ENCODE assay signal across 8 mouse cellular contexts in genomic region chr9:65629767-65630630, GRCm38 (mm10). TPM values are rescaled to one million over a fixed set of nuclear protein-coding genes. Genes with fewer than 3 reads are reported as not detected.
DNase-seq lines count a peak whose midpoint lies in the region; ATAC-seq lines count a peak whose summit lies in the region.

No protein-coding gene starts in this region.

- WGBS in heart, embryonic 11.5 days (ENCODE audit: insufficient replicate concordance), result under 1% methylated on average over 51 of the region's 83 CpGs
- under 1% methylated on average over 69 of the region's 83 CpGs for WGBS in kidney, embryonic 14.5 days

- peaks cover 16% of the 10 kb centered on the region for H3K4me1 ChIP-seq in erythroblast, embryonic 14.5 days (ENCODE audit: control insufficient read depth)
- H3K4me1 ChIP-seq in heart, embryonic 11.5 days (ENCODE audit: control insufficient read depth, insufficient read depth, low read length), result peaks cover 2% of the 10 kb centered on the region; the same call in 1 of the 2 replicates
- H3K4me1 ChIP-seq in kidney, embryonic 14.5 days (ENCODE audit: control insufficient read depth, insufficient read depth, low read length), result peaks cover 14% of the 10 kb centered on the region; the same call in 1 of the 2 replicates

- no peak for ATAC-seq in erythroblast, adult 5-6 weeks (replicated peaks; ENCODE audit: low FRiP score, poor library complexity, severe bottlenecking)
- peak; percentile 88 for ATAC-seq in heart, embryonic 11.5 days (replicated peaks; ENCODE audit: insufficient number of reproducible peaks, low FRiP score, low TSS enrichment)
- ATAC-seq in kidney, embryonic 14.5 days (ENCODE audit: low FRiP score, low TSS enrichment), result peak; percentile 91

- H3K4me3 ChIP-seq in erythroblast, embryonic 14.5 days (replicated peaks), result peak overlapping the region; percentile 58
- H3K4me3 ChIP-seq in heart, embryonic 11.5 days (ENCODE audit: low read depth, low read length), result peak overlapping the region; percentile 71
- peak overlapping the region; percentile 77 for H3K4me3 ChIP-seq in kidney, embryonic 14.5 days (ENCODE audit: low read length)

- H3K4me2 ChIP-seq in heart, embryonic 11.5 days, result peak overlapping the region; percentile 91
- H3K4me2 ChIP-seq in kidney, embryonic 14.5 days (replicated peaks; ENCODE audit: low read depth, low read length), result peak overlapping the region; percentile 98

- H3K9ac ChIP-seq in heart, embryonic 11.5 days (ENCODE audit: low read depth, low read length), result peak overlapping the region; percentile 96
- peak overlapping the region; percentile 83 for H3K9ac ChIP-seq in kidney, embryonic 14.5 days (ENCODE audit: low read depth, low read length)

- peak; percentile 39 for DNase-seq in embryo, embryonic 11.5 days (ENCODE audit: low read depth, low spot score)
- peak; percentile 58 for DNase-seq in lung, postnatal 14 days
- peak; percentile 14 for DNase-seq in right cerebral cortex, postnatal 4 days
- DNase-seq in cerebellum, adult 8-10 months, result no peak

- no peaks in the 10 kb centered on the region for H3K36me3 ChIP-seq in erythroblast, embryonic 14.5 days (ENCODE audit: control insufficient read depth)
- no peaks in the 10 kb centered on the region for H3K36me3 ChIP-seq in heart, embryonic 11.5 days (ENCODE audit: control insufficient read depth, insufficient read depth, low read length)
- no peaks in the 10 kb centered on the region for H3K36me3 ChIP-seq in kidney, embryonic 14.5 days (ENCODE audit: control insufficient read depth, insufficient read depth, low read length)

- H3K9me3 ChIP-seq in erythroblast, embryonic 14.5 days (ENCODE audit: control insufficient read depth, low read length), result peaks cover 11% of the 10 kb centered on the region; the same call in 1 of the 2 replicates
- H3K9me3 ChIP-seq in heart, embryonic 11.5 days (replicated peaks; ENCODE audit: control insufficient read depth, low read length), result no peaks in the 10 kb centered on the region
- no peaks in the 10 kb centered on the region for H3K9me3 ChIP-seq in kidney, embryonic 14.5 days (ENCODE audit: control insufficient read depth, low read length)

- peak overlapping the region; percentile 95 for H3K27ac ChIP-seq in heart, embryonic 11.5 days (ENCODE audit: low read depth, low read length)
- peak overlapping the region; percentile 55; the same call in 1 of the 2 replicates for H3K27ac ChIP-seq in kidney, embryonic 14.5 days (ENCODE audit: low read depth, low read length)

- peaks cover 86% of the 10 kb centered on the region for H3K27me3 ChIP-seq in erythroblast, embryonic 14.5 days (ENCODE audit: control insufficient read depth)
- no peaks in the 10 kb centered on the region for H3K27me3 ChIP-seq in heart, embryonic 11.5 days (ENCODE audit: control insufficient read depth, insufficient read depth, low read length)
- peaks cover 12% of the 10 kb centered on the region for H3K27me3 ChIP-seq in kidney, embryonic 14.5 days (ENCODE audit: control insufficient read depth, insufficient read depth, low read length)

RNA-seq across cellular contexts. Expression of gene Rbpms2, which starts 0.6 kb away (rescaled TPM):
- 0.09 and 0.12 TPM in 2 replicates for polyA plus RNA-seq in erythroblast, embryonic 14.5 days (2012)
- 0.84 TPM in 1 of 2 replicates, not detected in the other for total RNA-seq in erythroblast, adult 5-6 weeks (2015; ENCODE audit: low replicate concordance)
- total RNA-seq in erythroblast, adult 5-6 weeks (2017; ENCODE audit: low replicate concordance), result 0.17 TPM in 1 of 2 replicates, not detected in the other
- 154 and 160 TPM in 2 replicates for polyA plus RNA-seq in heart, embryonic 11.5 days (2014; fragmentation: Nextera tagmentation; extraction: Ambion mirVana)
- 22.4 and 29.1 TPM in 2 replicates for polyA plus RNA-seq in kidney, embryonic 14.5 days (2014; fragmentation: Nextera tagmentation; extraction: Ambion mirVana)

RNA-seq across cellular contexts. Expression of gene Oaz2, which starts 37.8 kb away (rescaled TPM):
- polyA plus RNA-seq in erythroblast, embryonic 14.5 days (2012), result 10.5 and 13.6 TPM in 2 replicates
- total RNA-seq in erythroblast, adult 5-6 weeks (2015; ENCODE audit: low replicate concordance), result 8.3 and 9.0 TPM in 2 replicates
- 16.3 and 17.7 TPM in 2 replicates for total RNA-seq in erythroblast, adult 5-6 weeks (2017; ENCODE audit: low replicate concordance)
- polyA plus RNA-seq in heart, embryonic 11.5 days (2014; fragmentation: Nextera tagmentation; extraction: Ambion mirVana), result 191 and 256 TPM in 2 replicates
- 194 and 204 TPM in 2 replicates for polyA plus RNA-seq in kidney, embryonic 14.5 days (2014; fragmentation: Nextera tagmentation; extraction: Ambion mirVana)

RNA-seq across cellular contexts. Expression of gene Pif1, which starts 43.0 kb away (rescaled TPM):
- polyA plus RNA-seq in erythroblast, embryonic 14.5 days (2012), result 4.9 and 5.2 TPM in 2 replicates
- 2.9 and 6.9 TPM in 2 replicates for total RNA-seq in erythroblast, adult 5-6 weeks (2015; ENCODE audit: low replicate concordance)
- 6.5 and 19.7 TPM in 2 replicates for total RNA-seq in erythroblast, adult 5-6 weeks (2017; ENCODE audit: low replicate concordance)
- polyA plus RNA-seq in heart, embryonic 11.5 days (2014; fragmentation: Nextera tagmentation; extraction: Ambion mirVana), result 7.6 and 9.5 TPM in 2 replicates
- polyA plus RNA-seq in kidney, embryonic 14.5 days (2014; fragmentation: Nextera tagmentation; extraction: Ambion mirVana), result 9.7 and 12.5 TPM in 2 replicates

RNA-seq across cellular contexts. Expression of gene Plekho2, which starts 50.2 kb away (rescaled TPM):
- 11.7 and 13.8 TPM in 2 replicates for polyA plus RNA-seq in erythroblast, embryonic 14.5 days (2012)
- total RNA-seq in erythroblast, adult 5-6 weeks (2015; ENCODE audit: low replicate concordance), result 22.3 and 23.4 TPM in 2 replicates
- 25.3 and 39.0 TPM in 2 replicates for total RNA-seq in erythroblast, adult 5-6 weeks (2017; ENCODE audit: low replicate concordance)
- 10.6 and 11.9 TPM in 2 replicates for polyA plus RNA-seq in heart, embryonic 11.5 days (2014; fragmentation: Nextera tagmentation; extraction: Ambion mirVana)
- 10.8 and 14.1 TPM in 2 replicates for polyA plus RNA-seq in kidney, embryonic 14.5 days (2014; fragmentation: Nextera tagmentation; extraction: Ambion mirVana)

Comparison
In these comparisons a context has a peak if more than half of its experiments do, and no peak if none do; other contexts are left out.
1. RNA of gene Rbpms2, which starts 0.6 kb away (polyA plus RNA-seq): 154 to 160 TPM in heart, embryonic 11.5 days and 22.4 to 29.1 TPM in kidney, embryonic 14.5 days; 0.09 to 0.12 TPM in erythroblast, embryonic 14.5 days; every median in the first group is over 10 times any median in the second.
2. RNA of gene Oaz2, which starts 37.8 kb away (polyA plus RNA-seq): 194 to 204 TPM in kidney, embryonic 14.5 days and 191 to 256 TPM in heart, embryonic 11.5 days; 10.5 to 13.6 TPM in erythroblast, embryonic 14.5 days; every median in the first group is over 10 times any median in the second.
3. Peak in every context shown above with its lines, with median percentiles within 50 percentile points of each other: H3K4me3 ChIP-seq.